Mouse (Mus musculus) kidney, postnatal 0 days (tissue): ENCODE results near the gene Gna12. TPM values are rescaled to one million over a fixed set of nuclear protein-coding genes. Genes with fewer than 3 reads are reported as not detected.

Experiments used
- ATAC-seq: fragments of 200-750 bp; cut with Nextera tagmentation; replicated peaks from 2 replicates; pipeline ENCODE4 v1.8.0; 2017; ENCODE audit warnings: low read depth, moderate number of reproducible peaks, moderate TSS enrichment, moderate library complexity; ENCODE audit not compliant: low FRiP score
- DNase-seq: peaks from one replicate; pipeline ENCODE4 v3.0.0-alpha.2; 2016; ENCODE audit warnings: low spot score
- H3K27ac ChIP-seq: fragments of 300-500 bp; sonication (generic); 2 replicates; pipeline ENCODE4 v1.5.1; 2014; ENCODE audit warnings: mild to moderate bottlenecking
- H3K27me3 ChIP-seq: fragments of 300-500 bp; sonication (generic); 2 replicates; pipeline ENCODE4 v1.6.1; 2014; ENCODE audit warnings: low read length, mixed read lengths; ENCODE audit not compliant: insufficient read depth
- H3K36me3 ChIP-seq: fragments of 300-500 bp; sonication (generic); 2 replicates; pipeline ENCODE4 v1.6.1; 2014; ENCODE audit warnings: low read length, mixed read lengths; ENCODE audit not compliant: insufficient read depth
- H3K4me1 ChIP-seq: fragments of 300-500 bp; sonication (generic); replicated peaks from 2 replicates; pipeline ENCODE4 v1.6.1; 2014; ENCODE audit warnings: antibody characterized with exemption, low read length, mixed read lengths; ENCODE audit not compliant: insufficient read depth
- H3K4me2 ChIP-seq: fragments of 300-500 bp; sonication (generic); 2 replicates; pipeline ENCODE4 v1.6.1; 2014; ENCODE audit warnings: mild to moderate bottlenecking, low read length, moderate library complexity, mixed read lengths
- H3K4me3 ChIP-seq: fragments of 300-500 bp; sonication (generic); replicated peaks from 2 replicates; pipeline ENCODE4 v1.5.1; 2014; ENCODE audit warnings: low read depth, low read length
- H3K9ac ChIP-seq: fragments of 300-500 bp; sonication (generic); 2 replicates; pipeline ENCODE4 v1.6.1; 2014; ENCODE audit warnings: low read depth, low read length
- H3K9me3 ChIP-seq: fragments of 300-500 bp; sonication (generic); replicated peaks from 2 replicates; pipeline ENCODE4 v1.6.1; 2016; ENCODE audit warnings: low read length, inconsistent platforms, mixed read lengths
- CTCF ChIP-seq: IDR thresholded peaks from 2 replicates; pipeline ENCODE4 v1.5.1; 2016; ENCODE audit warnings: antibody characterized with exemption, low read depth, mild to moderate bottlenecking, moderate library complexity
- WGBS: fragments of 180-500 bp; shearing (Covaris S2); extraction: QIAGEN DNeasy Blood & Tissue Kit; methylation state at CpG from one replicate; pipeline ENCODE4 v1.1.7; 2014; 5-methylcytosine and 5-hydroxymethylcytosine counted together
- polyA plus RNA-seq: library from polyadenylated mRNA; unstranded; fragments of >200 nt; fragmentation: Nextera tagmentation; extraction: Ambion mirVana; gene quantifications from 2 replicates; pipeline ENCODE4 v1.2.1, GENCODE M21; 2015

Gene Gna12
- polyA plus RNA-seq, 1 experiment from 2014 or later = 48.8 TPM

DNA sequence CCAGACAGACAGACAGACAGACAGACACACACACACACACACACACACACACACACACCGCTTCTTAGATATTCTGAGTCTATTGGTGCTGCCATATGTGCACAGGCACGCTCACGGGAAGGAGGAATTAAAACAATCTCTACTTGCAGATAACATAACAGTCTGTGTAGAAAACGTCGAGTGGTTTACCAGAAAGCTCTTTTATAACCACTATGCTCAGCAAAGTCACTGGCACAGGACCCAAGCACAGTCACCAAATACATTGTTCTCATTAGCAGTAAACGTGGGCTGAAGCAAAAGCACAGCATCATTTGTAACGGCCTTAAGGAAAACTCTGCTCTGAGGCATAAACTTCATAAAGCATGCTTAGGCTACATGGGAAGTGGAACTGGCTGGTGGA, 6.1 kb downstream of the Gna12 start:
- Histone ChIP-seq H3K36me3 (no peaks in the 10 kb centered on the region), H3K4me3 (no peak overlapping the region), H3K9ac (no peak overlapping the region), H3K27me3 (no peaks in the 10 kb centered on the region), H3K27ac (no peak overlapping the region), H3K4me1 (peaks cover 18% of the 10 kb centered on the region), H3K9me3 (no peaks in the 10 kb centered on the region), H3K4me2 (no peak overlapping the region)
- DNase-seq (no peak), ATAC-seq (no peak)
- WGBS = 84% methylated on average over 7 of the region's 7 CpGs
- TF ChIP-seq CTCF = no peak

DNA sequence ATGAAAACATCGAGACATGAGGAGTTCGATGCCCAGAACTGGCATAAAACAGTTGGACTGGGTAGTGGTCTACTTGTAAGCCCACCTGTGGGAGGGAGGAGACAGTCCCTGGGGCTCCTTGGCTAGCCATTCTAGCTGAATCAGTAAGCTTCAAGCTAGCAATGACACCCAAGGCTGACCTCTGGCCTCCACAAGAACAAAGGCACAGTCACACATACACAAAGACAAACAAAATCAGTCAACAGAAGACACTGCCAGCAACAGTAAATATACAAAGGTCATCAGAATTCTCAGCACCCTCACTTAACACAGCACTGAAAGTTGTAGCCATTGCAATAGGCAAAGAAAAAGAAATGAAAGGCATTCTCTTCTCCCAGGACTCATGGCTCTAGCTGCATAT, 6.8 kb downstream of the Gna12 start:
- peaks cover 15% of the 10 kb centered on the region for H3K4me1 ChIP-seq

DNA sequence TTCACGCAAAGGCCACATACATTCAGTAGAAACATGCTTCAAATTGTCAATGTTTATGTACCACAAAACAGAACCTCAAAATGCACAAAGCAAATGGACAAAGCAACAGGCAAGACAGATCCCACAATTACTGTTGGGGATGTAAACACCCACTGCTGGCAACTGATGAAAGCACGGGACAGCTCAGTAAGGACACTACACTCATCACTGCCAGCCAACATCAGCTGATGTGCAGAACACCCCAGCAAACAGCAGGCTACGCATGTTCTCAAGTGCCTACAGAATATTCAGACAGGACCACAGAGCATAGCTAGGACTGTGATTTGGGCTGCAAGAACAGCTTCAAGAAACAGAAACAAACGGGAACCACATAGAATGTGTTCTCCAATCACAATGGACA, 8.3 kb downstream of the Gna12 start:
- H3K36me3 ChIP-seq = no peaks in the 10 kb centered on the region
- peaks cover 18% of the 10 kb centered on the region for H3K4me1 ChIP-seq
- no peaks in the 10 kb centered on the region for H3K9me3 ChIP-seq
- DNase-seq = no peak
- no peak overlapping the region for H3K27ac ChIP-seq
- no peak overlapping the region for H3K4me2 ChIP-seq
- 90% methylated on average over 4 of the region's 4 CpGs for WGBS
- H3K27me3 ChIP-seq = no peaks in the 10 kb centered on the region
- no peak for ATAC-seq
- no peak overlapping the region for H3K4me3 ChIP-seq
- TF ChIP-seq CTCF = no peak
- H3K9ac ChIP-seq = no peak overlapping the region

More for the DNA sequence above, 6.8 kb downstream of the Gna12 start:
- no peaks in the 10 kb centered on the region for H3K27me3 ChIP-seq
- no peak overlapping the region for H3K4me2 ChIP-seq
- H3K36me3 ChIP-seq = no peaks in the 10 kb centered on the region
- 91% methylated on average over 2 of the region's 2 CpGs for WGBS
- DNase-seq (no peak), ATAC-seq (no peak)
- no peak overlapping the region for H3K27ac ChIP-seq
- H3K9ac ChIP-seq = no peak overlapping the region
- no peak for TF ChIP-seq CTCF
- no peaks in the 10 kb centered on the region for H3K9me3 ChIP-seq
- no peak overlapping the region for H3K4me3 ChIP-seq

DNA sequence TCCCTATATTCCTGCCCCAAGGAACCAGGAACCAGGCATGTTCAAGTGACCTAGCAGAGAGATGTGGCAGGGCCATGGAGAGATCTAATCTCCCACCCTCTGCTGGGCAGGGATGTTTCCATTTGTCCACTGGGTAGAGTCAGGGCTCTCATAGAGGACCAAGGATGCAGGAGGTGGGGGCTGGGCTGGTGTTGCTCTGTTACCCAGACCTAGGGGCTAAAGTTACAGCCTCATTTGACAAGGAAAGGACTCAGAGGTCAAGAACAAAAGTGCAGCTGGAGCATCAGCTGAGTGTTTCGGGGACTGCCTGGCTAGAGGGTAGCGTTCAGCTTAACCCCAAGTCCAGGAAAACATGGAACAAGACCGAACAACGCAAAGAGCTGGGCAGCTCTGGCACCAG, 9.7 kb downstream of the Gna12 start:
- WGBS = 63% methylated on average over 4 of the region's 4 CpGs
- Histone ChIP-seq H3K4me2 (no peak overlapping the region), H3K4me3 (no peak overlapping the region), H3K27ac (no peak overlapping the region), H3K4me1 (peaks cover 27% of the 10 kb centered on the region), H3K36me3 (no peaks in the 10 kb centered on the region), H3K9me3 (no peaks in the 10 kb centered on the region), H3K27me3 (no peaks in the 10 kb centered on the region), H3K9ac (no peak overlapping the region)
- no peak for ATAC-seq
- no peak for DNase-seq
- TF ChIP-seq CTCF = no peak

DNA sequence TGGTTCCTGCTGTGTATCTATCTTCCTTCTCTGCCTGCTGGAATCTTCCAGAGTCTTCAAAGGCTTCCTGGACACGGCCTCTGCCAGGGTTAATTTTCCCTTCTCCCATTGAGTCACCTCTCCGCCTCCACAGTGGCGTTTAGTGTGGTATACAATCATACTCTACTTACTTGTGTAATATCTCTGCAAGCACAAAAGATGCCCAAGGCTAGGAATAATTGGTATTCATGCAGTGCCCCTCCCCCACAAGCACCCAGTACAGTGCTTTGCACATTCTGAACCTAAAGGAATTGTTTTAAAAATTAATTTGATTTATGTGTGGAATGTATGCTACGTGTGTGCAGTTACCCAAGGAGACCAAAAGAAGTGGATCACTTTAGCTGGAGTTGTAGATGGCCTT, 10.6 kb downstream of the Gna12 start:
- Histone ChIP-seq H3K36me3 (no peaks in the 10 kb centered on the region), H3K4me2 (no peak overlapping the region), H3K27ac (no peak overlapping the region), H3K27me3 (no peaks in the 10 kb centered on the region), H3K9ac (no peak overlapping the region), H3K4me3 (no peak overlapping the region), H3K9me3 (no peaks in the 10 kb centered on the region), H3K4me1 (peaks cover 36% of the 10 kb centered on the region)
- WGBS = 48% methylated on average over 4 of the region's 4 CpGs
- DNase-seq (no peak), ATAC-seq (no peak)
- no peak for TF ChIP-seq CTCF

DNA sequence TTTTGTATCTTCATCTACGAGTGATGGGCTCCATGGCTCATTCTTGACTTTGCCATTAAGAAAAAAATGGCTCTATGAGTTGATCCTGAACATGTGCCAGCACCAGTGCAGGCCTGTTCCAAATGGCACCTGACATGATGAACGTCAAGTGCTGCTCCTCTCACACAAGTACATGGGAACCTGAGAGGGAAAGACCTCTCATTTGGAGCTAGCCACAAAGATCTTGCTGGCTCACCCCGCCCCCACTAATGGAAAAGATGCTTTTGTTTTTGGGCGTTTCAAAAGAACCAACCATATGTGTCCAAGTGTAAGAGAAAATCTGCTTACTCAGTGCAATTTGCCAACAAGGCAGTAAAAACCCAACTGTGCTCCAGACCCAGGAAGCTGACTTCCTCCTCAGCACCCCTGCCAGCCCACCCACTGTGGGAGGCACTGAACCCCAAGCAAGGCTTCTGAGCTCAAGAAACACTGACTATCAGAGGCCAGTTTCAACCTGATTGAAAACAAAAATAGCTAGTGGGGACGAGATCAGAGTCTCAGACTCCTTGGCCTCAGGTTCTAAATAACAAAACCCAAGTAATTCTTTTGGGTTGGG, 11.7 kb downstream of the Gna12 start:
- 56% methylated on average over 5 of the region's 5 CpGs for WGBS
- H3K4me2 ChIP-seq = no peak overlapping the region
- no peak overlapping the region for H3K4me3 ChIP-seq
- ATAC-seq (no peak), DNase-seq (no peak)
- TF ChIP-seq CTCF = no peak
- H3K9ac ChIP-seq = no peak overlapping the region
- H3K27me3 ChIP-seq = no peaks in the 10 kb centered on the region
- H3K4me1 ChIP-seq = peaks cover 36% of the 10 kb centered on the region
- no peak overlapping the region for H3K27ac ChIP-seq
- H3K9me3 ChIP-seq = no peaks in the 10 kb centered on the region
- H3K36me3 ChIP-seq = no peaks in the 10 kb centered on the region
